ENCODE assay signal across 13 mouse cellular contexts in genomic region chr2:145684151-145684550, GRCm38 (mm10). TPM values are rescaled to one million over a fixed set of nuclear protein-coding genes. Genes with fewer than 3 reads are reported as not detected.
DNase-seq lines count a peak whose midpoint lies in the region; ATAC-seq and TF ChIP-seq lines count a peak whose summit lies in the region.
"Had no signal": no experiment of that assay in that cellular context is flagged by ENCODE, and none has a peak within 500 bp of the region (broad histone marks: within the 10 kb centered on the region; RNA-seq: fewer than 3 reads in every experiment).

No protein-coding gene starts in this region.

- no peak overlapping the region for H3K4me3 ChIP-seq in kidney, postnatal 0 days (replicated peaks; ENCODE audit: low read depth, low read length)
- H3K4me3 ChIP-seq in heart, adult 2 months, result no peak overlapping the region
- H3K4me3 ChIP-seq: embryonic facial prominence, embryonic 15.5 days; forebrain, embryonic 13.5 days; limb, embryonic 13.5 days; neural tube, embryonic 12.5 days had no signal

- no peaks in the 10 kb centered on the region for H3K9me3 ChIP-seq in kidney, postnatal 0 days (replicated peaks; ENCODE audit: low read length)
- H3K9me3 ChIP-seq: embryonic facial prominence, embryonic 15.5 days; forebrain, embryonic 13.5 days; limb, embryonic 13.5 days; neural tube, embryonic 12.5 days had no signal

- no peak overlapping the region for H3K4me2 ChIP-seq in kidney, postnatal 0 days (ENCODE audit: low read length)
- H3K4me2 ChIP-seq: embryonic facial prominence, embryonic 15.5 days; forebrain, embryonic 13.5 days; limb, embryonic 13.5 days; neural tube, embryonic 12.5 days had no signal

- no peak overlapping the region for H3K9ac ChIP-seq in kidney, postnatal 0 days (ENCODE audit: low read depth, low read length)
- H3K9ac ChIP-seq in heart, adult 2 months (ENCODE audit: low read depth, low read length), result no peak overlapping the region
- H3K9ac ChIP-seq: embryonic facial prominence, embryonic 15.5 days; forebrain, embryonic 13.5 days; limb, embryonic 13.5 days; neural tube, embryonic 12.5 days had no signal

- ATAC-seq in kidney, postnatal 0 days (replicated peaks; ENCODE audit: low FRiP score, low read depth), result no peak
- ATAC-seq: activated CD4-positive, CD25-positive, alpha-beta regulatory T cell, adult 4 months; forebrain, embryonic 13.5 days had no signal

- H3K27ac ChIP-seq in kidney, postnatal 0 days, result 0 out of 2 replicates have a peak overlapping the region, but pooled peaks have one; percentile 52
- no peak overlapping the region for H3K27ac ChIP-seq in heart, adult 2 months
- H3K27ac ChIP-seq: embryonic facial prominence, embryonic 15.5 days; forebrain, embryonic 13.5 days; limb, embryonic 13.5 days; neural tube, embryonic 12.5 days had no signal

- intact Hi-C loops in heart, adult 2 months (cut with DNase I), result no loop called here

- no peaks in the 10 kb centered on the region for H3K79me2 ChIP-seq in heart, adult 2 months (replicated peaks; ENCODE audit: control insufficient read depth, insufficient read depth, low read length)

- no peaks in the 10 kb centered on the region for H3K27me3 ChIP-seq in kidney, postnatal 0 days (ENCODE audit: insufficient read depth, low read length)
- H3K27me3 ChIP-seq in heart, adult 2 months (ENCODE audit: control insufficient read depth, insufficient read depth, low read length), result no peaks in the 10 kb centered on the region
- H3K27me3 ChIP-seq: embryonic facial prominence, embryonic 15.5 days; forebrain, embryonic 13.5 days; limb, embryonic 13.5 days; neural tube, embryonic 12.5 days had no signal

- H3K36me3 ChIP-seq in kidney, postnatal 0 days (ENCODE audit: insufficient read depth, low read length), result no peaks in the 10 kb centered on the region
- no peaks in the 10 kb centered on the region for H3K36me3 ChIP-seq in heart, adult 2 months (ENCODE audit: control insufficient read depth, insufficient read depth, low read length)
- H3K36me3 ChIP-seq: embryonic facial prominence, embryonic 15.5 days; limb, embryonic 13.5 days; neural tube, embryonic 12.5 days had no signal

- 82% methylated on average over 1 of the region's 1 CpGs for WGBS in kidney, postnatal 0 days
- WGBS in heart, adult 2 months, result 88% methylated on average over 1 of the region's 1 CpGs

- TF ChIP-seq CTCF in kidney, postnatal 0 days (IDR thresholded peaks at IDR 0.05; ENCODE audit: low read depth), result no peak
- no peak for TF ChIP-seq CTCF in heart, adult 2 months (IDR thresholded peaks at IDR 0.05)

- H3K4me1 ChIP-seq in kidney, postnatal 0 days (replicated peaks; ENCODE audit: insufficient read depth, low read length), result peaks cover 13% of the 10 kb centered on the region
- H3K4me1 ChIP-seq in heart, adult 2 months (ENCODE audit: control insufficient read depth, insufficient read depth, low read length), result no peaks in the 10 kb centered on the region
- H3K4me1 ChIP-seq: neural tube, embryonic 12.5 days had no signal

- TF ChIP-seq POLR2A in heart, adult 2 months (IDR thresholded peaks at IDR 0.05; ENCODE audit: insufficient read depth, low read depth, low read length), result no peak

- DNase-seq in kidney, postnatal 0 days (ENCODE audit: low spot score), result no peak
- DNase-seq in kidney, postnatal 4 days, result no peak
- peak; percentile 36 to 42 for DNase-seq in right cerebral cortex, postnatal 10 days (ENCODE audit: low spot score in 2 of 2)
- no peak for DNase-seq in right cerebral cortex, postnatal 14 days
- DNase-seq in layer of hippocampus, adult 8-10 months (ENCODE audit: low spot score in 2 of 2), result peak; percentile 31 to 40
- DNase-seq in embryo, embryonic 10 days (ENCODE audit: low spot score), result no peak
- DNase-seq in heart, adult 2 months, result no peak
- DNase-seq: cerebellum, adult 11 months had no signal

- no peak for TF ChIP-seq EP300 in heart, adult 2 months (IDR thresholded peaks at IDR 0.05; ENCODE audit: insufficient read depth, low read depth, low read length)

RNA-seq across cellular contexts. Expression of gene Rin2, which starts 9.1 kb away (rescaled TPM):
- polyA plus RNA-seq in kidney, postnatal 0 days (2015; fragmentation: Nextera tagmentation; extraction: Ambion mirVana), result 23.8 and 24.0 TPM in 2 replicates
- 10 to 100 TPM; 28.4 to 45.9 (median 35.7) TPM for total RNA-seq in layer of hippocampus, adult 8-10 months (2022)
- total RNA-seq in heart, adult 2 months (2021), result 10 to 100 TPM; 18.8 to 20.2 TPM
- polyA plus RNA-seq in heart, adult 2 months (2012; rRNA removed), result 9.0 and 17.6 TPM in 2 replicates

Comparison
In these comparisons a context has a peak if more than half of its experiments do, and no peak if none do; other contexts are left out.
1. DNase-seq: peak in right cerebral cortex, postnatal 10 days (2 of 2) and layer of hippocampus, adult 8-10 months (2 of 2); none in kidney, postnatal 0 days (single experiment), kidney, postnatal 4 days (0 of 2), right cerebral cortex, postnatal 14 days (single experiment), embryo, embryonic 10 days (single experiment) and heart, adult 2 months (0 of 2).